Mouse (Mus musculus) myocyte (in vitro differentiated cells): ENCODE results near the gene Tekt2.

Source experiments
- POLR2A ChIP-seq: IDR thresholded peaks from one replicate; pipeline ENCODE4 v1.6.1; 2011; ENCODE audit warnings: low read depth, mild to moderate bottlenecking, control low read depth, moderate library complexity; ENCODE audit not compliant: insufficient read length
- REST ChIP-seq: IDR thresholded peaks from one replicate; pipeline ENCODE4 v1.6.1; 2011; ENCODE audit warnings: mild to moderate bottlenecking, control low read depth, moderate library complexity; ENCODE audit not compliant: insufficient read depth, insufficient read length

GRCm38 (mm10) chr4:126281706-126282105, 43.8 kb downstream of the Tekt2 start:
- TF ChIP-seq POLR2A: no peak
- no peak for TF ChIP-seq REST
